Mouse (Mus musculus) T-helper 1 cell (primary cell): ENCODE data around the gene Klrb1f.

Source experiments
- in situ Hi-C: fragments of 300-600 bp; cut with MboI, MseI; formaldehyde crosslinking; loops from one replicate; pipeline ENCODE4 v1.15.1; 2025; ENCODE audit warnings: high pct_unique_total_duplicates

The Klrb1f gene

GRCm38 (mm10) chr6:129048857-129049473 lies 3.3 kb downstream of the Klrb1f start:
- in situ Hi-C loops = no loop called here

- in situ Hi-C loops = no loop called here
These were observed 4.0 kb downstream of the Klrb1f start for GRCm38 (mm10) chr6:129049596-129050251.

GRCm38 (mm10) chr6:129051086-129051485 lies 5.4 kb downstream of the Klrb1f start:
- in situ Hi-C loops = no loop called here

GRCm38 (mm10) chr6:129051731-129052130 lies 6.0 kb downstream of the Klrb1f start:
- in situ Hi-C loops = no loop called here

- in situ Hi-C loops = no loop called here
These were observed 10.5 kb downstream of the Klrb1f start for GRCm38 (mm10) chr6:129056237-129056636.

- in situ Hi-C loops = no loop called here
These were observed 12.3 kb downstream of the Klrb1f start for GRCm38 (mm10) chr6:129058013-129058412.

- in situ Hi-C loops = loop anchor here (5.0 kb wide), 2 partner anchors 187 to 213 kb away; no protein-coding TSS in a partner anchor
These were observed 19.7 kb downstream of the Klrb1f start for GRCm38 (mm10) chr6:129065407-129065806.

- in situ Hi-C loops = loop anchor here (5.0 kb wide), 2 partner anchors 186 to 214 kb away; no protein-coding TSS in a partner anchor
These were observed 20.2 kb downstream of the Klrb1f start for GRCm38 (mm10) chr6:129065857-129066256.

GRCm38 (mm10) chr6:129066530-129066929 lies 20.8 kb downstream of the Klrb1f start:
- in situ Hi-C loops = loop anchor here (5.0 kb wide), 2 partner anchors 186 to 214 kb away; no protein-coding TSS in a partner anchor

GRCm38 (mm10) chr6:129066986-129067385 lies 21.3 kb downstream of the Klrb1f start:
- in situ Hi-C loops = loop anchor here (5.0 kb wide), 2 partner anchors 185 to 215 kb away; no protein-coding TSS in a partner anchor

GRCm38 (mm10) chr6:129085098-129085497 lies 39.4 kb downstream of the Klrb1f start:
- in situ Hi-C loops = loop anchor here (5.0 to 25.0 kb wide), 3 partner anchors 87 to 277 kb away; no protein-coding TSS in a partner anchor

- in situ Hi-C loops = loop anchor here (5.0 to 25.0 kb wide), 3 partner anchors 86 to 276 kb away; no protein-coding TSS in a partner anchor
These were observed 40.3 kb downstream of the Klrb1f start for GRCm38 (mm10) chr6:129086031-129086430.

- in situ Hi-C loops = loop anchor here (5.0 to 25.0 kb wide), 3 partner anchors 84 to 274 kb away; no protein-coding TSS in a partner anchor
These were observed 42.5 kb downstream of the Klrb1f start for GRCm38 (mm10) chr6:129088161-129088560.

GRCm38 (mm10) chr6:129088596-129088995 lies 42.9 kb downstream of the Klrb1f start:
- in situ Hi-C loops = loop anchor here (5.0 to 25.0 kb wide), 3 partner anchors 84 to 274 kb away; no protein-coding TSS in a partner anchor

GRCm38 (mm10) chr6:129095166-129095565 lies 49.5 kb downstream of the Klrb1f start:
- in situ Hi-C loops = loop anchor here (25.0 kb wide), 1 partner anchor 267 kb away; no protein-coding TSS in a partner anchor

GRCm38 (mm10) chr6:129097929-129098328 lies 52.2 kb downstream of the Klrb1f start:
- in situ Hi-C loops = loop anchor here (25.0 kb wide), 1 partner anchor 264 kb away; no protein-coding TSS in a partner anchor

- in situ Hi-C loops = loop anchor here (25.0 kb wide), 1 partner anchor 1438 kb away; no protein-coding TSS in a partner anchor
These were observed 55.1 kb downstream of the Klrb1f start, which contains the start of gene Clec2e for GRCm38 (mm10) chr6:129100794-129101193. Gene Clec2e, minus strand, starts transcription at chr6:129100913.

GRCm38 (mm10) chr6:129101604-129102003 lies 55.9 kb downstream of the Klrb1f start:
- in situ Hi-C loops = loop anchor here (25.0 kb wide), 1 partner anchor 1439 kb away; no protein-coding TSS in a partner anchor

- in situ Hi-C loops = loop anchor here (25.0 kb wide), 1 partner anchor 1441 kb away; no protein-coding TSS in a partner anchor
These were observed 57.3 kb downstream of the Klrb1f start for GRCm38 (mm10) chr6:129102858-129103555.
